Mouse (Mus musculus) heart, adult 8-10 months (tissue): ENCODE data around the gene Dnmt3b. TPM values are rescaled to one million over a fixed set of nuclear protein-coding genes. Genes with fewer than 3 reads are reported as not detected.
"Not testable (repeated sequence)": the region's sequence is repeated elsewhere in the genome, so short reads cannot be mapped to it uniquely, and the experiment has no call there.

Experiments
- DNase-seq: peaks from one replicate; pipeline ENCODE4 v3.0.0; 2022; ENCODE audit warnings: low spot score
- total RNA-seq, 4 experiments: library from RNA; stranded (reverse); gene quantifications; 2 replicates each; pipeline ENCODE4 v1.2.4; 2022

Dnmt3b gene
- total RNA-seq, 4 experiments from 2014 or later: 0.57 to 1.4 (median 1.1) TPM

DNA sequence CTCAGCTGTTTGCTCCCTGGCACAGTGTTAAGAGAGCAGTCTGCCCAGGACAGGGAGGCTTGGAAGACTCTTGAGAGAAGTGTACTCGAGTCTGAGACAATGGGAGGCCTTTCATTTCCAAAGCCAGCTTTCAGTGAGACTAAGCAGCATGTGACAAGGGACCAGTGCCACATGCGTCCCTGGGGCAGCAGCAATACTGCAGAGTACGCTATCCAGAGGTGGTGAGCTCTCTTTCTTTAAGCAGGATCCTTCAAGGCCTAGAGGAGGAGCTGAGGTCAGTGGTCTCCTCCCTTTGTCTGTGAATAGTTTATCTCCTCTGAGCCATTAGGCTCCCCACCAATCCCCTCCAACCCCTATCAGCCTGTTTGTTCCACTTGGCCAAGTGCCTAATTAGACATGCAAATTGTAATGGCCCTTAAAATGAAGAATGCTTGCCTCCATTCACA, 63.4 kb downstream of the Dnmt3b start:
- no peak for DNase-seq

DNA sequence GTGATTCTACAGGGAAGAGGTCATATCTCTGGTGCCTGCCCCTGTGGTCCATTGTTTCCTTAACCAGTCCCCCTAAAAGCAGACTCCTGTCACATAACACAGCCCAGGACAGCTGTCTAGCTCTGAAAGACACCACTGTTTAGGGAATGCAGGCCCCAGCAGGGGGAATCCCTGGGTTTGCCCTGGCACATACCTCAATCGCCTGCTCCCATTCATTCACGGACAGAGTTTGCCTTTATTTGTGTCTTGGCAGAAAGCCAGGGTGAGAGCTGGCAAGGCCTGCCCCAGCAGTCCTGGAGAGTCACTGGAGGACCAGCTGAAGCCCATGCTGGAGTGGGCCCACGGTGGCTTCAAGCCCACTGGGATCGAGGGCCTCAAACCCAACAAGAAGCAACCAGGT, 64.0 kb downstream of the Dnmt3b start:
- DNase-seq: peak; percentile 4

DNA sequence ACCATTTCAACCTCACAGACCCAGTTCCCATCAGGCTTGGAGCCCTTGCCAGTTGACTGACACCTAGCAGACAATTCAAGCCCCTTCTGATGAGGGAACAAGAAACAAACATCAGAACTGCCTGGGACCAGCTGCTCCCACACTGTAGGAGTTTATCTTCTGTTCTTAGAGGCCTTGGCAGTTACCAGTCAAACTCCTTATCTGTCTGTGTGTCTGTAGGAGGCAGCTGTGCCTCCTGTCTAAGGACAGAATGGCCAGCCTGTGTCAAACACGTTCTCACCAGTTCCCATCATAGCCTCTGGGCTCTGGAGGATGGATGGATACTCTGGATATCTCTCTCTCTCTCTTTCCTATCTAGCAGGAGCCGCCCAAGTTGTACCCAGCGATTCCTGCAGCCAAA, 68.6 kb downstream of the Dnmt3b start:
- DNase-seq: not testable (repeated sequence)

DNA sequence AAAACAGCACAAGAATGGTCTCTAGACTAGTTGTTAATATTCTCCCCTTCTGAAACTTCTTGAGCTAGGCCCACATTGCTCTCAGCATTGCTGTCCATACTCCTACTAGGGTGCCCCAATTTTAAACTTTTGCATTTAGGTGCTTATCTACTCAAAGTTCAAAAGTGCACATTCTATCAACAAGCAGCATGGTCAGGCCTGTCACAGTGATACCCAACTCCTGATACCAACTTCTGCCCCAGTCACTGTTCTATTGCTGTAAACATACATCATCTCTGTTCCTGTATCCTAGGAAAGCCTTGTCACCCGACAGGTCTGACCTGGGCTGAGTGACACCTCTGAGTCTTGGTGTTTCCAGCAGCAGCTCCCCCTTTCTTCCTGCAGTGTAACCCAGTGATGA, 73.8 kb downstream of the Dnmt3b start:
- DNase-seq: no peak

DNA sequence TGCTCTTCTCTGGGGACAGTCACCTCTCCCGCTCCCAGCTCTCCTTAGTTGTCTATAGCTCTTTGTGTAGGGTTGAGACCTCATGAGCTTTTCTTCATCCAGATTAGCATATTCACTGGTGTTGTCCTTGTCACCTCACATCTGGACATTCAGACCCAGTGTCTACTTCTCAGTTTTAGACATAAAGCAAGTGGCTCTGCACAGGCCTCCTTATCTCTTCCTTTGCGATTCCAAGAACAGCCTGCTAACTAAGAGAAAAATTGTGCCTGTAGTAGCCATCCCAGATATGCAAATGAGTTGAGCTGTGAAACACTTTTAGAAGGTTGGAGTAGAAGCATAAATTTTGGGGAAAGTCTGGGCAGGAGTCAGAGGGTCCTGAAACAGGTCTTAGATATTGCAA, 75.2 kb downstream of the Dnmt3b start:
- no peak for DNase-seq

DNA sequence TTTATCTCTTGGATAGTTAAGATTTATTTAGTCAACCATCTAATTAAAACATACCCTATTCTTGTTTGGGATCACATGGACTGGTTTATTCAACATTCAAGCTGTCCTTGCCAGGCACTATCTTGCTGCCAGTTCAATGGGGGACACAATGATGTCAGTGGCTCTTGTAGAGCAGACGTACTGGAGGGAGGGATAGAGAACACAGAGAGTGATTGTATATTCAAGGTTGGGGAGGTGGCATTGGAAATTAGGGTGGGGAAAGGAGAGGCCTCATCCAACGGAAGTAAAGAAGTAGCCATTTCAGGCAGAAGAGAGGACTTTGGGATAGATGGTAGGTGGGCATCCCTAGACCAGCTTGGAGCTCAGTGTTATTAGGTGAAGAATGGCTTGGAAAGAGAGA, 75.6 kb downstream of the Dnmt3b start:
- DNase-seq: no peak

DNA sequence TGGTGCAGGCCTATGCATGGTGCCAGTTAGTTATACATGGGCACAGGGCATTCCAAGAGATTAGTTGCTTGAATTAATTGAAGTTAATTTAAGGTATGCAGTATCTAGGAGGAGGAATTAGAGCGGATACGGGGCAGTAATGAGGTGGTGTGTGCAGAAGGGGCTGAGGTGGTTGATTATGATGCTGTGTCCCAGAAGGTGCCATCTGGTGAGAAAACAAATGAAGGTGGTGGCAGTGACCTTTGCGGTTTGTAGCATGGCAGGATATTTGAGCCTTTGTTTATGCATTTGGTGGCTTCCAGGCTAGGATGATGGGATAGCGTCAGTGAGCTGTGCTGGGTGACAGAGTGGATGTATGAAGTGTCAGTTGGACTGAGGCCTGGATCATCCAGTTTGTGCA, 76.0 kb downstream of the Dnmt3b start:
- DNase-seq: no peak

DNA sequence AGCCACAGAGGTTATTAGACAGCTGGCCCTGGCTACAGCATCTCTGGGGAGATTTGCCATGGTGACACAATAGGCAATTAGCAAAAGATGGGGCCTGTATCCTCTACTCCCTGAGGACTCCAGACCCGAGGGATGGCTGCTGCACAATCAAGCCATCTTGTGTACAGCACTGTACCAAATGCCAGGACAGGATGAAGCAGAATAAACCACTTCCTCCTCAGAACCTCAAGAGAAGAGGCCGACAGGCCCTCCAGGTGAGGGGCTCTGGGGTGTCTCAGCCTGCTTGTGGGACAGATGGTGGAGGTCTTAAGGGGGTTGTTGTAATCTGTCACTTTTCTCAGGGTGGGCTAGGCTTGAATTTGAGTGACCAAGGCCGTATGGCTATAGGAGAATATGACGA, 84.8 kb downstream of the Dnmt3b start:
- DNase-seq: no peak

Other genes with a start within 250 kb of the Dnmt3b start
- gene 4930404H24Rik, start 156.7 kb upstream of the Dnmt3b start, total RNA-seq: not detected
- 1 to 10 TPM; 2.2 to 3.6 (median 3.0) TPM for gene Nol4l, start 119.5 kb upstream of the Dnmt3b start, total RNA-seq
- 10 to 100 TPM; 10.7 to 14.7 (median 12.9) TPM for gene Commd7, start 16.7 kb upstream of the Dnmt3b start, total RNA-seq
- gene Dnmt3c, start 47.2 kb downstream of the Dnmt3b start, total RNA-seq: not detected
- 10 to 100 TPM; 49.5 to 57.0 (median 50.8) TPM for gene Mapre1, start 91.8 kb downstream of the Dnmt3b start, total RNA-seq
- not detected for gene Efcab8, start 130.5 kb downstream of the Dnmt3b start, total RNA-seq
- not detected for gene Sun5, start 221.6 kb downstream of the Dnmt3b start, total RNA-seq
- gene Bpifb2, start 225.6 kb downstream of the Dnmt3b start, total RNA-seq: not detected